30 mouse cellular contexts compared by ENCODE assay signal in genomic region chr8:70073682-70074081, GRCm38 (mm10). TPM values are rescaled to one million over a fixed set of nuclear protein-coding genes. Genes with fewer than 3 reads are reported as not detected.
DNase-seq lines count a peak whose midpoint lies in the region; ATAC-seq and TF ChIP-seq lines count a peak whose summit lies in the region.
"Had no signal": no experiment of that assay in that cellular context is flagged by ENCODE, and none has a peak within 500 bp of the region (broad histone marks: within the 10 kb centered on the region; RNA-seq: fewer than 3 reads in every experiment).

No protein-coding gene starts in this region.

- peak; percentile 60 to 81 for TF ChIP-seq EP300 in MEL (IDR thresholded peaks at IDR 0.05; ENCODE audit: low read depth in 1 of 2, low read length in 2 of 2)

- no peak for TF ChIP-seq CTCF in liver, adult 2 months (IDR thresholded peaks at IDR 0.05; ENCODE audit: low read depth, low read length)
- TF ChIP-seq CTCF in MEL (IDR thresholded peaks at IDR 0.05 in 2 of 3, conservative IDR thresholded peaks at IDR 0.05 in 1 of 3; ENCODE audit: control insufficient read depth in 1 of 3, insufficient read depth in 1 of 3, low read depth in 2 of 3, low read length in 3 of 3, poor library complexity in 1 of 3, severe bottlenecking in 1 of 3) = no peak
- no peak for TF ChIP-seq CTCF in small intestine, adult 2 months (IDR thresholded peaks at IDR 0.05; ENCODE audit: extremely low read depth, insufficient read length, insufficient replicate concordance, low read depth, low read length)

- H3K4me3 ChIP-seq in liver, adult 2 months (ENCODE audit: insufficient read depth, low read depth, low read length) = no peak overlapping the region
- no peak overlapping the region for H3K4me3 ChIP-seq in liver, embryonic 12.5 days
- H3K4me3 ChIP-seq in MEL (ENCODE audit: control insufficient read depth in 1 of 2, insufficient read depth in 1 of 2, low read depth in 2 of 2, low read length in 2 of 2) = no peak overlapping the region
- H3K4me3 ChIP-seq in intestine, embryonic 16.5 days (ENCODE audit: low read length) = peak overlapping the region; percentile 46; the same call in 1 of the 2 replicates
- H3K4me3 ChIP-seq in small intestine, adult 2 months (ENCODE audit: low read depth, low read length) = no peak overlapping the region; the same call in 1 of the 2 replicates
- H3K4me3 ChIP-seq: embryonic facial prominence, embryonic 13.5 days; forebrain, embryonic 12.5 days; forebrain, embryonic 15.5 days; hindbrain, embryonic 13.5 days had no signal

- ATAC-seq in liver, embryonic 12.5 days = no peak
- peak; percentile 69 for ATAC-seq in intestine, embryonic 16.5 days
- ATAC-seq: forebrain, embryonic 15.5 days; hindbrain, embryonic 16.5 days had no signal

- peak overlapping the region; percentile 98 for H3K27ac ChIP-seq in liver, adult 2 months (replicated peaks; ENCODE audit: insufficient read depth, low read depth, low read length)
- H3K27ac ChIP-seq in liver, embryonic 12.5 days = no peak overlapping the region
- peak overlapping the region; percentile 15; the same call in 1 of the 2 replicates for H3K27ac ChIP-seq in MEL (ENCODE audit: control insufficient read depth, low read depth, low read length)
- peak overlapping the region; percentile 85 for H3K27ac ChIP-seq in intestine, embryonic 16.5 days (ENCODE audit: low read length)
- H3K27ac ChIP-seq in small intestine, adult 2 months (ENCODE audit: insufficient read depth, low read depth, low read length) = peak overlapping the region; percentile 100
- H3K27ac ChIP-seq: embryonic facial prominence, embryonic 10.5 days; embryonic facial prominence, embryonic 13.5 days; forebrain, embryonic 12.5 days; forebrain, embryonic 15.5 days; heart, embryonic 15.5 days; hindbrain, embryonic 10.5 days; hindbrain, embryonic 13.5 days had no signal

- no peaks in the 10 kb centered on the region for H3K79me2 ChIP-seq in liver, adult 2 months (ENCODE audit: control insufficient read depth, insufficient read depth, low read length)
- H3K79me2 ChIP-seq in MEL (ENCODE audit: control insufficient read depth, insufficient read depth, low read length, poor library complexity) = no peaks in the 10 kb centered on the region

- peak overlapping the region; percentile 35; the same call in 1 of the 2 replicates for H3K9ac ChIP-seq in liver, adult 2 months (ENCODE audit: low read depth, low read length)
- no peak overlapping the region for H3K9ac ChIP-seq in liver, embryonic 12.5 days
- H3K9ac ChIP-seq in MEL (ENCODE audit: control insufficient read depth, low read depth, low read length, poor library complexity, severe bottlenecking) = no peak overlapping the region
- H3K9ac ChIP-seq in intestine, embryonic 16.5 days (ENCODE audit: low read depth, low read length) = peak overlapping the region; percentile 68; the same call in 1 of the 2 replicates
- H3K9ac ChIP-seq: embryonic facial prominence, embryonic 13.5 days; forebrain, embryonic 12.5 days; forebrain, embryonic 15.5 days; hindbrain, embryonic 13.5 days had no signal

- H3K36me3 ChIP-seq in liver, adult 2 months (ENCODE audit: control insufficient read depth, insufficient read depth, low read length) = peaks cover 2% of the 10 kb centered on the region; the same call in 1 of the 2 replicates
- peaks cover 36% of the 10 kb centered on the region for H3K36me3 ChIP-seq in liver, embryonic 12.5 days
- peaks cover 0 to 13% of the 10 kb centered on the region in 2 experiments; a peak in 3 of 4 replicates for H3K36me3 ChIP-seq in MEL (ENCODE audit: control insufficient read depth in 1 of 2, insufficient read depth in 2 of 2, low read length in 2 of 2)
- H3K36me3 ChIP-seq in intestine, embryonic 16.5 days (ENCODE audit: control insufficient read depth, insufficient read depth, low read length) = no peaks in the 10 kb centered on the region; the same call in 1 of the 2 replicates
- peaks cover 46% of the 10 kb centered on the region for H3K36me3 ChIP-seq in small intestine, adult 2 months (ENCODE audit: control insufficient read depth, insufficient read depth, low read length)

- no peaks in the 10 kb centered on the region for H3K9me3 ChIP-seq in liver, embryonic 12.5 days (replicated peaks)
- H3K9me3 ChIP-seq in MEL (replicated peaks; ENCODE audit: insufficient read depth, low read length) = no peaks in the 10 kb centered on the region
- no peaks in the 10 kb centered on the region for H3K9me3 ChIP-seq in intestine, embryonic 16.5 days (ENCODE audit: control insufficient read depth, low read length)
- H3K9me3 ChIP-seq: embryonic facial prominence, embryonic 10.5 days; embryonic facial prominence, embryonic 13.5 days; forebrain, embryonic 12.5 days; forebrain, embryonic 15.5 days; heart, embryonic 12.5 days; heart, embryonic 15.5 days; hindbrain, embryonic 10.5 days; hindbrain, embryonic 13.5 days had no signal

- 11% methylated on average over 1 of the region's 1 CpGs for WGBS in liver, adult 2 months
- WGBS in liver, embryonic 12.5 days (ENCODE audit: insufficient replicate concordance) = 3% methylated on average over 1 of the region's 1 CpGs
- WGBS in intestine, embryonic 16.5 days = 56% methylated on average over 1 of the region's 1 CpGs
- 25% methylated on average over 1 of the region's 1 CpGs for WGBS in small intestine, adult 2 months

- no peak overlapping the region for H3K4me2 ChIP-seq in liver, embryonic 12.5 days
- H3K4me2 ChIP-seq in intestine, embryonic 16.5 days (ENCODE audit: low read depth, low read length) = peak overlapping the region; percentile 54
- H3K4me2 ChIP-seq: forebrain, embryonic 12.5 days; forebrain, embryonic 15.5 days; hindbrain, embryonic 13.5 days had no signal

- TF ChIP-seq RAD21 in MEL (IDR thresholded peaks at IDR 0.05; ENCODE audit: low read depth, low read length) = no peak

- DNase-seq in liver, adult 2 months (ENCODE audit: extremely low read depth, low read depth, low spot score) = no peak
- DNase-seq in MEL (ENCODE audit: low read depth, low spot score) = peak; percentile 71
- no peak for DNase-seq in heart, adult 8-10 months (ENCODE audit: low spot score)
- no peak for DNase-seq in cerebellum, adult 8-10 months
- DNase-seq: adrenal gland, adult 2 months; adrenal gland, postnatal 14 days; cerebellum, adult 11 months; cerebellum, adult 2 months; cerebellum, postnatal 10 days; cerebellum, postnatal 36 days; embryo, embryonic 11 days; gastrocnemius, adult 2 months; gastrocnemius, postnatal 14 days; heart, adult 11 months; heart, postnatal 10 days; heart, postnatal 36 days had no signal

- TF ChIP-seq POLR2A in liver, adult 2 months (IDR thresholded peaks at IDR 0.05; ENCODE audit: extremely low read depth, insufficient read depth, low read length) = no peak
- no peak for TF ChIP-seq POLR2A in MEL (IDR thresholded peaks at IDR 0.05; ENCODE audit: control insufficient read depth in 1 of 2, insufficient read depth in 1 of 2, low read depth in 1 of 2, low read length in 2 of 2, poor library complexity in 1 of 2)
- TF ChIP-seq POLR2A in small intestine, adult 2 months (IDR thresholded peaks at IDR 0.05; ENCODE audit: low read depth, low read length) = no peak

- peaks cover 15% of the 10 kb centered on the region for H3K4me1 ChIP-seq in liver, adult 2 months (ENCODE audit: control insufficient read depth, insufficient read depth, low read length)
- H3K4me1 ChIP-seq in liver, embryonic 12.5 days = peaks cover 19% of the 10 kb centered on the region
- peaks cover 4 to 20% of the 10 kb centered on the region in 2 experiments for H3K4me1 ChIP-seq in MEL (ENCODE audit: control insufficient read depth in 1 of 2, insufficient read depth in 2 of 2, low read length in 2 of 2)
- peaks cover 7% of the 10 kb centered on the region for H3K4me1 ChIP-seq in intestine, embryonic 16.5 days (ENCODE audit: control insufficient read depth, insufficient read depth, low read length)
- H3K4me1 ChIP-seq in small intestine, adult 2 months (ENCODE audit: control insufficient read depth, insufficient read depth, insufficient read length, low read length) = peaks cover 19% of the 10 kb centered on the region; the same call in 1 of the 2 replicates
- H3K4me1 ChIP-seq: hindbrain, embryonic 13.5 days had no signal

- H3K27me3 ChIP-seq in liver, adult 2 months (ENCODE audit: control insufficient read depth, insufficient read depth, low read length) = no peaks in the 10 kb centered on the region
- H3K27me3 ChIP-seq in liver, embryonic 12.5 days (replicated peaks) = 0 out of 2 replicates have a peak, but pooled peaks cover 9% of the 10 kb centered on the region
- no peaks in the 10 kb centered on the region for H3K27me3 ChIP-seq in MEL (ENCODE audit: control insufficient read depth in 1 of 2, insufficient read depth in 2 of 2, low read length in 2 of 2)
- H3K27me3 ChIP-seq in intestine, embryonic 16.5 days (replicated peaks; ENCODE audit: control insufficient read depth, insufficient read depth, low read length) = no peaks in the 10 kb centered on the region
- no peaks in the 10 kb centered on the region for H3K27me3 ChIP-seq in small intestine, adult 2 months (ENCODE audit: control insufficient read depth, insufficient read depth, low read length)
- H3K27me3 ChIP-seq: embryonic facial prominence, embryonic 13.5 days; forebrain, embryonic 15.5 days; heart, embryonic 12.5 days; heart, embryonic 15.5 days had no signal

RNA-seq across cellular contexts. Expression of gene Tm6sf2, which starts 1.0 kb away (rescaled TPM):
- total RNA-seq in liver, adult 2 months (2014; rRNA removed) = 43.8 and 67.9 TPM in 2 replicates
- polyA plus RNA-seq in liver, adult 2 months (2012; rRNA removed) = 152 and 203 TPM in 2 replicates
- polyA plus RNA-seq in liver, embryonic 12.5 days (2016; fragmentation: Nextera tagmentation; extraction: Ambion mirVana) = 0.68 and 0.74 TPM in 2 replicates
- 0.78 and 1.0 TPM in 2 replicates for total RNA-seq in MEL (2012; rRNA removed)
- polyA plus RNA-seq in MEL (2012; ENCODE audit: insufficient read depth in 1 of 2, insufficient read length in 2 of 2, low read depth in 1 of 2, low replicate concordance in 2 of 2, missing spikeins in 1 of 2) = 1 to 10 TPM in 1 of 2 experiments, not detected in 1; 1.2 TPM
- polyA plus RNA-seq in intestine, embryonic 16.5 days (2015; fragmentation: Nextera tagmentation; extraction: Ambion mirVana) = 106 and 152 TPM in 2 replicates
- 608 and 1,607 TPM in 2 replicates for polyA plus RNA-seq in small intestine, adult 2 months (2012; rRNA removed)
- under 1 TPM; 0.44 to 0.90 (median 0.72) TPM for total RNA-seq in heart, adult 8-10 months (2022)
- polyA plus RNA-seq: erythroblast, embryonic 14.5 days had no signal

RNA-seq across cellular contexts. Expression of gene Hapln4, which starts 9.6 kb away (rescaled TPM):
- 2.2 and 4.2 TPM in 2 replicates for total RNA-seq in liver, adult 2 months (2014; rRNA removed)
- polyA plus RNA-seq in liver, adult 2 months (2012; rRNA removed) = 4.4 and 8.8 TPM in 2 replicates
- polyA plus RNA-seq in liver, embryonic 12.5 days (2016; fragmentation: Nextera tagmentation; extraction: Ambion mirVana) = 0.12 and 0.26 TPM in 2 replicates
- total RNA-seq in MEL (2012; rRNA removed) = not detected in 2 replicates
- under 1 TPM in 1 of 2 experiments, not detected in 1; 0.03 TPM for polyA plus RNA-seq in MEL (2012; ENCODE audit: insufficient read depth in 1 of 2, insufficient read length in 2 of 2, low read depth in 1 of 2, low replicate concordance in 2 of 2, missing spikeins in 1 of 2)
- 0.10 and 0.11 TPM in 2 replicates for polyA plus RNA-seq in intestine, embryonic 16.5 days (2015; fragmentation: Nextera tagmentation; extraction: Ambion mirVana)
- 0.53 and 2.5 TPM in 2 replicates for polyA plus RNA-seq in small intestine, adult 2 months (2012; rRNA removed)
- under 1 TPM in 1 of 4 experiments, not detected in 3; 0.06 TPM for total RNA-seq in heart, adult 8-10 months (2022)
- total RNA-seq: gastrocnemius, postnatal 4 days; heart, postnatal 10 days; heart, postnatal 36 days had no signal
- polyA plus RNA-seq: erythroblast, embryonic 14.5 days had no signal

RNA-seq across cellular contexts. Expression of gene Sugp1, which starts 31.1 kb away (rescaled TPM):
- 5.1 and 5.6 TPM in 2 replicates for total RNA-seq in liver, adult 2 months (2014; rRNA removed)
- 5.1 and 5.3 TPM in 2 replicates for polyA plus RNA-seq in liver, adult 2 months (2012; rRNA removed)
- polyA plus RNA-seq in liver, embryonic 12.5 days (2016; fragmentation: Nextera tagmentation; extraction: Ambion mirVana) = 25.1 and 26.2 TPM in 2 replicates
- total RNA-seq in MEL (2012; rRNA removed) = 27.1 and 29.9 TPM in 2 replicates
- polyA plus RNA-seq in MEL (2012; ENCODE audit: insufficient read depth in 1 of 2, insufficient read length in 2 of 2, low read depth in 1 of 2, low replicate concordance in 2 of 2, missing spikeins in 1 of 2) = 10 to 100 TPM in 1 of 2 experiments, not detected in 1; 45.5 TPM
- 33.0 and 37.0 TPM in 2 replicates for polyA plus RNA-seq in intestine, embryonic 16.5 days (2015; fragmentation: Nextera tagmentation; extraction: Ambion mirVana)
- polyA plus RNA-seq in small intestine, adult 2 months (2012; rRNA removed) = 6.9 and 10.4 TPM in 2 replicates
- 10 to 100 TPM; 17.0 to 21.6 (median 19.1) TPM for total RNA-seq in heart, adult 8-10 months (2022)

RNA-seq across cellular contexts. Expression of gene Mau2, which starts 31.1 kb away (rescaled TPM):
- total RNA-seq in liver, adult 2 months (2014; rRNA removed) = 18.0 and 24.4 TPM in 2 replicates
- 30.1 and 40.5 TPM in 2 replicates for polyA plus RNA-seq in liver, adult 2 months (2012; rRNA removed)
- polyA plus RNA-seq in liver, embryonic 12.5 days (2016; fragmentation: Nextera tagmentation; extraction: Ambion mirVana) = 35.4 and 36.2 TPM in 2 replicates
- 39.0 and 39.2 TPM in 2 replicates for total RNA-seq in MEL (2012; rRNA removed)
- 10 to 100 TPM in 1 of 2 experiments, not detected in 1; 43.4 TPM for polyA plus RNA-seq in MEL (2012; ENCODE audit: insufficient read depth in 1 of 2, insufficient read length in 2 of 2, low read depth in 1 of 2, low replicate concordance in 2 of 2, missing spikeins in 1 of 2)
- polyA plus RNA-seq in intestine, embryonic 16.5 days (2015; fragmentation: Nextera tagmentation; extraction: Ambion mirVana) = 44.4 and 45.5 TPM in 2 replicates
- polyA plus RNA-seq in small intestine, adult 2 months (2012; rRNA removed) = 63.2 and 107 TPM in 2 replicates
- total RNA-seq in heart, adult 8-10 months (2022) = 10 to 100 TPM; 29.6 to 34.3 (median 31.3) TPM

RNA-seq across cellular contexts. Expression of gene Ncan, which starts 47.0 kb away (rescaled TPM):
- total RNA-seq in liver, adult 2 months (2014; rRNA removed) = under 0.01 TPM in 1 of 2 replicates, not detected in the other
- not detected in 2 replicates for polyA plus RNA-seq in liver, adult 2 months (2012; rRNA removed)
- not detected in 2 replicates for polyA plus RNA-seq in liver, embryonic 12.5 days (2016; fragmentation: Nextera tagmentation; extraction: Ambion mirVana)
- total RNA-seq in MEL (2012; rRNA removed) = not detected in 2 replicates
- polyA plus RNA-seq in MEL (2012; ENCODE audit: insufficient read depth in 1 of 2, insufficient read length in 2 of 2, low read depth in 1 of 2, low replicate concordance in 2 of 2, missing spikeins in 1 of 2) = not detected
- 0.89 and 0.98 TPM in 2 replicates for polyA plus RNA-seq in intestine, embryonic 16.5 days (2015; fragmentation: Nextera tagmentation; extraction: Ambion mirVana)
- polyA plus RNA-seq in small intestine, adult 2 months (2012; rRNA removed) = 0.04 TPM in 1 of 2 replicates, not detected in the other
- under 1 TPM in 1 of 4 experiments, not detected in 3; 0.13 TPM for total RNA-seq in heart, adult 8-10 months (2022)
- total RNA-seq: gastrocnemius, adult 2 months had no signal
- polyA plus RNA-seq: erythroblast, embryonic 14.5 days had no signal

Comparison
In these comparisons a context has a peak if more than half of its experiments do, and no peak if none do; other contexts are left out.
1. H3K9ac ChIP-seq: peak in liver, adult 2 months (single experiment) and intestine, embryonic 16.5 days (single experiment); none in liver, embryonic 12.5 days (single experiment) and MEL (single experiment).
2. RNA of gene Tm6sf2, which starts 1.0 kb away (polyA plus RNA-seq): 608 to 1,607 TPM in small intestine, adult 2 months, 152 to 203 TPM in liver, adult 2 months and 106 to 152 TPM in intestine, embryonic 16.5 days; 1.2 TPM in MEL and 0.68 to 0.74 TPM in liver, embryonic 12.5 days; every median in the first group is over 10 times any median in the second.